Mouse (Mus musculus): ENCODE results near the gene Atg10.

- TF ChIP-seq HCFC1 (IDR thresholded peaks at IDR 0.05; ENCODE audit: borderline replicate concordance, insufficient read depth, low read length) (no peak), ZNF384 (IDR thresholded peaks at IDR 0.05; ENCODE audit: low read depth, low read length) (no peak), MAFK (IDR thresholded peaks at IDR 0.05; ENCODE audit: insufficient read depth, low read depth, low read length) (no peak), CHD2 (IDR thresholded peaks at IDR 0.05; ENCODE audit: low read depth, low read length) (no peak), ZC3H11A (IDR thresholded peaks at IDR 0.05; ENCODE audit: borderline replicate concordance, low read depth, low read length) (no peak)
Measured at GRCm38 (mm10) chr13:91212958-91213357, 10.8 kb downstream of the Atg10 start.

Data from ES-E14 (cell line).